Mouse (Mus musculus) testis, adult 2 months (tissue): ENCODE data around the gene H2-Q2.

Experiments used
- CTCF ChIP-seq: fragments of 200-500 bp; IDR thresholded peaks from 2 replicates; pipeline ENCODE4 v1.5.1; 2012; ENCODE audit warnings: low read depth, mild to moderate bottlenecking, inconsistent platforms, low read length, moderate library complexity; ENCODE audit not compliant: control insufficient read depth, insufficient read depth, insufficient replicate concordance
- POLR2A ChIP-seq: fragments of 200-500 bp; IDR thresholded peaks from 2 replicates; pipeline ENCODE4 v1.6.1; 2012; ENCODE audit warnings: low read depth, mild to moderate bottlenecking, inconsistent platforms, low read length, moderate library complexity; ENCODE audit not compliant: control insufficient read depth

DNA sequence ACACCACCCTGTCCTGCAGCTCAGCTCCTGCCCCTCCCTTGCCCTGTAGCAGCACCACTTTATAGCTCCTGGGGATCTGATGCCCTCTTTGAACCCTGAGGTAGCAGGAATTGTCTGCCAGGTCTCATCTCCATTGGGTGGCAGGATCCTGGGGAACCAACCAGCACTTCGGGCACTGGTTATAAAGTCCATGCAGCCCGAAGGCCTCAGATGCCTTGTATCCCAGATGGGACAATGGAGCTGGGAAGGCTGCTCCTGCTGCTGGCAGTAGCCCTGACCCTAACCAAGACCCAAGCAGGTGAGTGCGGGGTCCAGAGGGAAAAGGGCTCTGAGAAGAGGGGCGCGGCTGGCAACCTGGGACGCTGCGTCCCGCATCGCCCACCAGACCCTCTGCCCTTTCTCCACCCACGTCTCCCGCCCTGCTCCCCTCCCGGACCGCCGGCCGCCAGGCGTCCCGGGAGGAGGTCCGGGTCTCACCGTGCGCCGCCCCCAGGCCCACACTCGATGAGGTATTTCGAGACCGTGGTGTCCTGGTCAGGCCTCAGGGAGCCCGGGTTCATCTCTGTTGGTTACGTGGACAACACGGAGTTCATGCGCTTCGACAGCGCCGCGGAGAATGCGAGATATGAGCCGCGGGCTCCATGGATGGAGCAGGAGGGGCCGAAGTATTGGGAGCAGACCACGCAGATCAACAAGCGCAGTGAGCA, 16.9 kb downstream of the H2-Q2 start:
- TF ChIP-seq CTCF: no peak
- TF ChIP-seq POLR2A: no peak
